Mouse (Mus musculus): ENCODE measurements around the gene Nudcd3. TPM values are rescaled to one million over a fixed set of nuclear protein-coding genes. Genes with fewer than 3 reads are reported as not detected.

Gene Nudcd3
- polyA plus RNA-seq, 1 experiment from 2014 or later: 17.2 TPM

DNA sequence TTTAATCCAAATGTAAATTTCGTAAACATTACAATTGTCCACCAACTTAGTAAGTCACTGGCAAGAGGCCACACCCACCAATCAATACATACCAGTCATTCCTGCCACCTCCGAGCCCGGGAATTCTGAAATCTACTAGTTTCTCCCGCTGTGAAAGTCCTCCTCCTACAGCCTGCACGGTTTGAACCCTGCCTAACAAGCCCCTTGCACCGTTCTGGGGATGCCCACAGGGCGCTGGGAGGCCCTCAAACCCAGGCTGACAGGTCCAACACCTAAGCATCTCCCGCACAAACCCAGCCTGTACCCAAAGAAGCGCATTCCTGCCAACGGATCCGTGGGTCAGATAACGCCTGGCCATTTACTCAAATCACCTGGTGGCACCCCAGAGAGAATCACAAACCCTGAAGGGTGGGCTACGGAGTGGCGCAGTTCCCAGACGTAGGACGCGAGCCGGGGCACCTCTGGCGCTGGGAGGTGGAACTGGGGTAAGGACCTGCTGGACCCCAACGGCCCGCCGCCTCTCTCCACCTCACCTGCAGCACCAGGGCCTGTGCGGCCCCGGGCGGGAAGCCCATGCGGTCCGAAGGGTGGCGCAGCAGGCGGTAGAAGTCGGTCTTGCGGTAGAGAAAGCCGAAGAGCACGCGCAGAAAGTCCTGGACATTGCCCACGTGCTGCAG, 667 bp downstream of the Nudcd3 start, which contains the start of gene A730071L15Rik:
Gene A730071L15Rik (plus strand): TSS at position 620 of the 677 bp plus-strand sequence.
- H3K4me2 ChIP-seq (replicated peaks; ENCODE audit: low read depth): peak within 1 kb of the TSS; percentile 95
- peak; percentile 64 for ATAC-seq
- TF ChIP-seq CTCF (IDR thresholded peaks at IDR 0.05; ENCODE audit: low read depth): peak; percentile 33
- peak within 1 kb of the TSS; percentile 94 for H3K27ac ChIP-seq (ENCODE audit: low read depth, low read length)
- no peaks in the 10 kb centered on the region for H3K4me1 ChIP-seq (replicated peaks; ENCODE audit: control insufficient read depth, insufficient read depth, low read length)
- H3K9me3 ChIP-seq (ENCODE audit: control insufficient read depth): no peaks in the 10 kb centered on the region
- peak within 1 kb of the TSS; percentile 93 for H3K4me3 ChIP-seq (ENCODE audit: low read depth, low read length)
- peak within 1 kb of the TSS; percentile 74 for H3K9ac ChIP-seq (ENCODE audit: low read depth, low read length)
- H3K36me3 ChIP-seq (ENCODE audit: control insufficient read depth, insufficient read depth): no peaks in the 10 kb centered on the region
- WGBS: under 1% methylated on average over 35 of the region's 35 CpGs
- H3K27me3 ChIP-seq (replicated peaks; ENCODE audit: control insufficient read depth, insufficient read depth, low read length): no peaks in the 10 kb centered on the region

DNA sequence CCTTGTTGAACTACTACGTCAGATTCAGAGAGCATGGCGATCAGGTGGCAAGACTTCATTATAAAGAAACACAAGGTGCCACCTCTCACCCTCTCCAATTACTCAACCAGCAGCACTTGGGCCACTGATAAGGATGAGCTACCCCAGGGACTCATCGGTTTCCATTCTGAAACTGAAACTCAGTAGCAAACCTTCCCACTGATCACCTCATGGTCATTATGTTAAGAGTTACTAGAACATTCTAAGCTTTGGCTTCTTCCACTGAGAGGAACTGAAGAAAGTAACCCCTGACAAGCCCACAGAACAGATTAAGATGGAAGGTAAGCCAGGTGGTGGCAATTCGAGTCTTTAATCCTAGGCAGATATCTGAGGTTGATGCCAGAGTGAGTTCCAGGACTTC, 1.8 kb downstream of the Nudcd3 start:
- Histone ChIP-seq H3K4me1 (replicated peaks; ENCODE audit: control insufficient read depth, insufficient read depth, low read length) (no peaks in the 10 kb centered on the region), H3K27ac (ENCODE audit: low read depth, low read length) (no peak overlapping the region; the same call in 1 of the 2 replicates), H3K9ac (ENCODE audit: low read depth, low read length) (no peak overlapping the region), H3K9me3 (ENCODE audit: control insufficient read depth) (no peaks in the 10 kb centered on the region), H3K4me3 (ENCODE audit: low read depth, low read length) (0 out of 2 replicates have a peak overlapping the region, but pooled peaks have one; percentile 93), H3K36me3 (ENCODE audit: control insufficient read depth, insufficient read depth) (no peaks in the 10 kb centered on the region), H3K27me3 (replicated peaks; ENCODE audit: control insufficient read depth, insufficient read depth, low read length) (no peaks in the 10 kb centered on the region), H3K4me2 (replicated peaks; ENCODE audit: low read depth) (peak overlapping the region; percentile 95)
- WGBS: 70% methylated on average over 4 of the region's 4 CpGs
- no peak for ATAC-seq
- no peak for TF ChIP-seq CTCF (IDR thresholded peaks at IDR 0.05; ENCODE audit: low read depth)

DNA sequence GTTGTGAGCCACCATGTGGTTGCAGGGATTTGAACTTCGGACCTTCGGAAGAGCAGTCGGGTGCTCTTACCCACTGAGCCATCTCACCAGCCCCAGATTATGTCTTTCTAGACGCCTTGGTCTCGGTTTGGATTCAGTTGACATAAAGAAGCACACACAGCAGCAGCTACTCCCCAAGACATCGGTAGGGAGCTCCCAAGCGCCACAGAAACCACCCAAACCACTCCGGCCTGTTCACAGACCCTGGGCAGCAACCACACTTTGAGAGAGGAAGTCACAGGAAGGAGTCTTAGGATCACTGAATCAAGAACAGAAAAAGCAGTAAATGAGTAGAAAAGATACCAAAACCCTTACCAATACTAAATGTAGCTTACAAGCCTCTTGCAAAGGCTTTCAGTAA, 3.4 kb downstream of the Nudcd3 start:
- TF ChIP-seq CTCF (IDR thresholded peaks at IDR 0.05; ENCODE audit: low read depth): no peak
- H3K4me1 ChIP-seq (replicated peaks; ENCODE audit: control insufficient read depth, insufficient read depth, low read length): no peaks in the 10 kb centered on the region
- no peak overlapping the region for H3K4me2 ChIP-seq (replicated peaks; ENCODE audit: low read depth)
- no peaks in the 10 kb centered on the region for H3K9me3 ChIP-seq (ENCODE audit: control insufficient read depth)
- no peak for ATAC-seq
- no peak overlapping the region for H3K9ac ChIP-seq (ENCODE audit: low read depth, low read length)
- H3K27me3 ChIP-seq (replicated peaks; ENCODE audit: control insufficient read depth, insufficient read depth, low read length): no peaks in the 10 kb centered on the region
- WGBS: 75% methylated on average over 8 of the region's 8 CpGs
- peaks cover 5% of the 10 kb centered on the region; the same call in 1 of the 2 replicates for H3K36me3 ChIP-seq (ENCODE audit: control insufficient read depth, insufficient read depth)
- no peak overlapping the region for H3K27ac ChIP-seq (ENCODE audit: low read depth, low read length)
- H3K4me3 ChIP-seq (ENCODE audit: low read depth, low read length): no peak overlapping the region

DNA sequence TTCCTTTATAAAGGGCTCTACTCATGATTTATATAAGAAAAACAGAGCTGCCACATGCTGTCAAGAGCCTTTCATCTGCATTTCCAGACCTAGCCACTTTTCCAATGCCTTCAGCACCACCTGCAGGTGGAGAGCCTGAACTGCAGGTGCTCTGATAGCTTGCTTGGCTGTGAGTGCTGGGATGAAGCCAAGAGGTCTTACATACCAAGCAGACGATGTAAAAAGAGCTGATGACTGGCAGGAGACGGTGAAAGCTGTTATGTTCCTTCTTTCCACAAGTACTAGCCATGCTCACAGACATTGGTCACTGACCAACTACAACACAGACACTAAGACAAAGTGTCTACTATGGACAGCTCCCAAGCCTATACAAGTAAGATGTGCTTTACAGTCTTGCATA, 12.3 kb downstream of the Nudcd3 start:
- Histone ChIP-seq H3K4me3 (ENCODE audit: low read depth, low read length) (no peak overlapping the region), H3K9me3 (ENCODE audit: control insufficient read depth) (no peaks in the 10 kb centered on the region), H3K4me2 (replicated peaks; ENCODE audit: low read depth) (no peak overlapping the region), H3K4me1 (replicated peaks; ENCODE audit: control insufficient read depth, insufficient read depth, low read length) (peaks cover 3% of the 10 kb centered on the region; the same call in 1 of the 2 replicates), H3K36me3 (ENCODE audit: control insufficient read depth, insufficient read depth) (peaks cover 6% of the 10 kb centered on the region; the same call in 1 of the 2 replicates), H3K27me3 (replicated peaks; ENCODE audit: control insufficient read depth, insufficient read depth, low read length) (no peaks in the 10 kb centered on the region), H3K9ac (ENCODE audit: low read depth, low read length) (no peak overlapping the region), H3K27ac (ENCODE audit: low read depth, low read length) (no peak overlapping the region)
- WGBS: 6% methylated on average over 2 of the region's 2 CpGs
- TF ChIP-seq CTCF (IDR thresholded peaks at IDR 0.05; ENCODE audit: low read depth): peak; percentile 97
- ATAC-seq: 0 out of 2 replicates have a peak, but pooled peaks have one; percentile 13

DNA sequence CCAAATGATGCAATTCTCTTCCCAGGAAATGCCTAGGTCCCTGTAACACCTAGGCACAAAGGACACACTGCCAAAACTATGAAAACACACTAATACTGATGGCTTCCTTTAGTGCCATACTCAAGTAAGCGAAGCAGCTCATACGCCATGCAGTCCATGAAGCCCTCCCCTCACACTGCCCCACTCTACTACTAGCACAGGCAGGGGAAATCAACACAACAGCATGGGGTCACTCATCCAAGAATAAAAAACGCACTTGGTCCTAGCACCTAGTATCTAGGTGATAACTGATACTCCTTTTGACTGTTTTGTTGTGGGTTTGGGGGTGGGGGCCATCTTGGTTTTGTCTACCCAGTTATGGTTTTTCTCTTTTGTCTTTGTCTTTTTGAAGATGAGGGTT, 12.8 kb downstream of the Nudcd3 start:
- H3K27me3 ChIP-seq (replicated peaks; ENCODE audit: control insufficient read depth, insufficient read depth, low read length): no peaks in the 10 kb centered on the region
- peaks cover 4% of the 10 kb centered on the region; the same call in 1 of the 2 replicates for H3K36me3 ChIP-seq (ENCODE audit: control insufficient read depth, insufficient read depth)
- no peak overlapping the region for H3K27ac ChIP-seq (ENCODE audit: low read depth, low read length)
- no peak overlapping the region for H3K4me3 ChIP-seq (ENCODE audit: low read depth, low read length)
- peaks cover 3% of the 10 kb centered on the region; the same call in 1 of the 2 replicates for H3K4me1 ChIP-seq (replicated peaks; ENCODE audit: control insufficient read depth, insufficient read depth, low read length)
- no peaks in the 10 kb centered on the region for H3K9me3 ChIP-seq (ENCODE audit: control insufficient read depth)
- 86% methylated on average over 3 of the region's 3 CpGs for WGBS
- TF ChIP-seq CTCF (IDR thresholded peaks at IDR 0.05; ENCODE audit: low read depth): no peak
- H3K9ac ChIP-seq (ENCODE audit: low read depth, low read length): no peak overlapping the region
- no peak overlapping the region for H3K4me2 ChIP-seq (replicated peaks; ENCODE audit: low read depth)
- ATAC-seq: no peak

DNA sequence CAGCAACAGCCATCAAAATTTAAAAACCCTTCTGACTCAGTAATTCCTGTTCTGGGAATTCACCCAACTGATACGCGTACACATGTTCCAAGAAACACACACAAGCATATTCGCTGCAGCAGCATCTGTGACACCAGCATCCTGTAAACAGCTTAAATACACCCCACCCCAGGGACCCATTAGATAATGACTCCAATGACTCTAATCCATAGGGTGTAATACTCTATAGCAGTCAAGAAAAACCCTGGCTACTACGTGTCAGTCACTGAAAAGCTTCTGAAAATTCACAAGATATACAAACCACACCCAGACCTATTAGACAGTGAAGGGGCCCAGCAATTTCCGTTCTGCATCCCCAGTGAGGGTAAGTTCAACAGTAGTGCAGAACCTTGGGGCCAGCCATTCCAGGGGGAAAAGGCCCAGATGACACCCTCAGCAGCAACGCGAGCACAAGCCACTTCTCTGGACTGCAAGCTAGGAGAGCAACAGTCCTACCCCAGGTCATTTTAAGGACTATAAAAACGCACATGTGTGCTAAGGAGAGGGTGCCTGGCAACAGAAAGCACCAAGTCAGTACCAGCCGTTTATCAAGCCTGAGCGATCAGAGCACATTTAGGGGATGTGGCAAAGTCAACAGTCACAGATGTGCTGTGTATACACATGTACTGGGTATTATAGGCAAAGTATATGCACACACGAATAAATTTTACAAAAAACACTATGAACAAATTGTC, 15.8 kb downstream of the Nudcd3 start:
- Histone ChIP-seq H3K9me3 (ENCODE audit: control insufficient read depth) (no peaks in the 10 kb centered on the region), H3K9ac (ENCODE audit: low read depth, low read length) (no peak overlapping the region), H3K27me3 (replicated peaks; ENCODE audit: control insufficient read depth, insufficient read depth, low read length) (no peaks in the 10 kb centered on the region), H3K4me3 (ENCODE audit: low read depth, low read length) (no peak overlapping the region), H3K36me3 (ENCODE audit: control insufficient read depth, insufficient read depth) (peaks cover 4% of the 10 kb centered on the region; the same call in 1 of the 2 replicates), H3K4me1 (replicated peaks; ENCODE audit: control insufficient read depth, insufficient read depth, low read length) (peaks cover 3% of the 10 kb centered on the region; the same call in 1 of the 2 replicates), H3K4me2 (replicated peaks; ENCODE audit: low read depth) (no peak overlapping the region), H3K27ac (ENCODE audit: low read depth, low read length) (no peak overlapping the region)
- ATAC-seq: no peak
- no peak for TF ChIP-seq CTCF (IDR thresholded peaks at IDR 0.05; ENCODE audit: low read depth)
- 34% methylated on average over 11 of the region's 11 CpGs for WGBS

Measured in intestine, postnatal 0 days (tissue).